Mouse (Mus musculus): ENCODE results near the gene Otud7a. TPM values are rescaled to one million over a fixed set of nuclear protein-coding genes. Genes with fewer than 3 reads are reported as not detected.

Otud7a gene
- 0.59 TPM for polyA plus RNA-seq (2015; fragmentation: Illumina TruSeq; extraction: RNeasy Lipid Tissue Mini Kit (QIAGEN cat#74804); ENCODE audit: insufficient read depth, low read depth, low replicate concordance)

GRCm38 (mm10) chr7:63444484-63445345 is at the start of gene Otud7a:
Gene Otud7a, plus strand, starts transcription at chr7:63444751.

Other genes starting within 250 kb of the Otud7a start
- 0.52 TPM for gene Chrna7, start 232.2 kb upstream of the Otud7a start, polyA plus RNA-seq (2015; fragmentation: Illumina TruSeq; extraction: RNeasy Lipid Tissue Mini Kit (QIAGEN cat#74804); ENCODE audit: insufficient read depth, low read depth, low replicate concordance)